Mouse (Mus musculus): ENCODE results near the gene Rhou.
"Not testable (repeated sequence)": the region's sequence is repeated elsewhere in the genome, so short reads cannot be mapped to it uniquely, and the experiment has no call there.

Rhou gene

GRCm38 (mm10) chr8:123653308-123653993 lies at the start of gene Rhou:
Gene Rhou, plus strand, starts transcription at chr8:123653929.
- in situ Hi-C loops (cut with MboI; ENCODE audit: unreplicated experiment in 2 of 2), result no loop called here

GRCm38 (mm10) chr8:123612652-123613051 lies 41.1 kb upstream of the Rhou start:
- in situ Hi-C loops (cut with MboI; ENCODE audit: unreplicated experiment in 2 of 2), result not testable (repeated sequence)

DNA sequence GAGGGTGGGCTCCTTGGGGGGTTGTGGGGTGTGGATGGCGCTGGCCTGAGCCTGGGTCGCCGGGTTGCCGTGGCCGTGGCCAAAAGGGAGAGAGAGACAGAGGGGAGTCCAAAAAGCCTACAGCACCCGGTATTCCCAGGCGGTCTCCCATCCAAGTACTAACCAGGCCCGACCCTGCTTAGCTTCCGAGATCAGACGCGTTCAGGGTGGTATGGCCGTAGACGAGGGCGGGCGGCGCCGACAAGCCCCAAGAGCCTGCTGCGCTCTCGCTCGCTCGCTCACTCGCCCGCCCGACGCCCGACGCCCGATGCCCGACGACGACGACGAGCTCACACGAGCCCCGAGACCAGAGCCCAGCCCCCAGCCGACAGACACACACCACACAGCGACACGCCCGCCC lies 30.2 kb upstream of the Rhou start:
- in situ Hi-C loops (cut with MboI; ENCODE audit: unreplicated experiment in 2 of 2), result not testable (repeated sequence)

- in situ Hi-C loops (cut with MboI; ENCODE audit: unreplicated experiment in 2 of 2), result no loop called here
Measured at GRCm38 (mm10) chr8:123624274-123624673, 29.5 kb upstream of the Rhou start.

GRCm38 (mm10) chr8:123624702-123625101 lies 29.0 kb upstream of the Rhou start:
- in situ Hi-C loops (cut with MboI; ENCODE audit: unreplicated experiment in 2 of 2), result no loop called here

- in situ Hi-C loops (cut with MboI; ENCODE audit: unreplicated experiment in 2 of 2), result no loop called here
Measured at GRCm38 (mm10) chr8:123625717-123626116, 28.0 kb upstream of the Rhou start.

DNA sequence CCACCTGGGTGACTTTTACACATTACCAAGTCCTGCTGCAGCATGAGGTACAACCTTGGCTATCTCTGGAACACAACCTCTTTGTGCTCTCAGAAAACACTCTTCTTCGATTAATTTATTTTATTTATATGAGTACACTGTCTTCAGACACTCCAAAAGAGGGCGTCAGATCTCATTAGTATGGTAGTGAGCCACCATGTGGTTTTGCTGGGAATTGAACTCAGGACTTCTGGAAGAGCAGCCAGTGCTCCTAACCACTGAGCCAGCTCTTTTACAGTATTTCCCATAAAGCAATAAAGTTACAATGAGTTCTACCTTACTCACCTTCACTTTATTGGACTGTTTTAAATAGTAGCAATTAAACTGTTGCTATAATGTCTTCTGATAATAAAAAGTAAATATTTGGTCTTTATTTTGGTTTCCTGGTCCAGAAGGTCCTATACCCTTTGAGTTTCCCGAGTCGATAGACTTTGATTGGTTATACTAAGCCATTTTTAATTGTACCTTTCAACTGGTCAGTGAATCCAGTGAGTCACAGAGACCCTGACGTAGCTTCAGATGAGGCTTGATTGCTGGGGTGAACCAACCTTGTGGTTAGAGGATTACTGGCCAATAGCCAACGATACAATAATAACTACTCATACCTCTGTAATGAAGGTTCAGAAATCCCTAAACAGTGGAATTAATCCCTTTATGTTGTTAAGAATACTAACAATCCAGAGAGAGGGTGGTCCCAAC lies 26.1 kb upstream of the Rhou start:
- in situ Hi-C loops (cut with MboI; ENCODE audit: unreplicated experiment in 2 of 2), result no loop called here

- in situ Hi-C loops (cut with MboI; ENCODE audit: unreplicated experiment in 2 of 2), result no loop called here
Measured at GRCm38 (mm10) chr8:123628253-123628967, 25.3 kb upstream of the Rhou start.

GRCm38 (mm10) chr8:123628968-123629755 lies 24.6 kb upstream of the Rhou start:
- in situ Hi-C loops (cut with MboI; ENCODE audit: unreplicated experiment in 2 of 2), result no loop called here

- in situ Hi-C loops (cut with MboI; ENCODE audit: unreplicated experiment in 2 of 2), result no loop called here
Measured at GRCm38 (mm10) chr8:123630058-123630457, 23.7 kb upstream of the Rhou start.

GRCm38 (mm10) chr8:123630841-123631251 lies 22.9 kb upstream of the Rhou start:
- in situ Hi-C loops (cut with MboI; ENCODE audit: unreplicated experiment in 2 of 2), result no loop called here

DNA sequence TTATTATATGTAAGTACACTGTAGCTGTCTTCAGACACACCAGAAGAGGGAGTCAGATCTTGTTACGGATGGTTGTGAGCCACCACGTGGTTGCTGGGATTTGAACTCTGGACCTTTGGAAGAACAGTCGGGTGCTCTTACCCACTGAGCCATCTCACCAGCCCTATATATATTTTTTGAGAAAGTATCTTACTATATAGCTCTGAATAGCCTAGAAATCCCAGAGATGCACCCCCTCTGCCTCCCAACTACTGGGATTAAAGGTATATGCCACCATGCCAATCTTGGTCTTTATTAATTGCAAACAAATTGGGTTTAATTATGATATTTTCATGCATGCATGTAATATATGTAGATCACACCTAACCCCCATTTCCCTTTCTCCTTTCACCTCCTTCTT lies 22.0 kb upstream of the Rhou start:
- in situ Hi-C loops (cut with MboI; ENCODE audit: unreplicated experiment in 2 of 2), result not testable (repeated sequence)

DNA sequence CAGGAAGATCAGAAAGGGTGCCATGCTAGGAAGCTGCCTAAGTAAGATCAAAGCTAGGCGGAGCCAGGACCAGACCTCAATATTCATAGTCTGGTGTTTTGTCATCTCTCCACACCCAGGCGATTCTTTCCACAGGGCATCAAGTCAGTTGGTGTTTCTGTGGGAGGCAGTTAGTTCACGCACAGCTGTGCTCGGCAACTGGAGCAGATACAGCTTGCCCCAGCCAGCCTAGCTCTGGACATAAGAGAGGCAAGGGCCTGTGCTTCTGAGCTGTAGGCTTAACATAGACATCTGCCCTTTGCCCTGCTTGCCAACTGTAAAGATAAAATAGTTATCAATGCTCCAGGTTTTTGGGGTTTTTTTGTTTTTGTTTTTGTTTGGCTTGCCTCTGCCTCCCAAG lies 21.5 kb upstream of the Rhou start:
- in situ Hi-C loops (cut with MboI; ENCODE audit: unreplicated experiment in 2 of 2), result no loop called here

GRCm38 (mm10) chr8:123633801-123634200 lies 19.9 kb upstream of the Rhou start:
- in situ Hi-C loops (cut with MboI; ENCODE audit: unreplicated experiment in 2 of 2), result no loop called here

- in situ Hi-C loops (cut with MboI; ENCODE audit: unreplicated experiment in 2 of 2), result no loop called here
Measured at GRCm38 (mm10) chr8:123634395-123635131, 19.2 kb upstream of the Rhou start.

DNA sequence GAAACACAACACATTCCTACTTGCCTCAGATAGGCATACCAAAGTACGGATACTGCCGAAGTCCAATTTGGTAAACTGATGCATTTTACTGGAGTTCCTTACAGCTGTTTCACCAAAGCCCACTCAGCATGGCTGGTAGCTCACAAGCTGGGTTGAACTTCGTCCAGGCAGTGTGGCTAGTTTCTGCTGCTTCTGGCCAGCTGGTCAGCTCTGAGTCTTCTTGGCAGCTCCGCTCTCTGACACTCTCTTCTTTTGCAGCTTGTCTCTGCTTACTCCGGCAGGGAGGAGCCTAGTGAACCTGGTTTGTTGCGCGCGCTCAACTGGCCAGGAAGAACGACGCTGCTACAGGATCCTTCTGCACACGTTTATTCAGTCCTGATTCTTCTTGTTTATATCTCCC lies 18.1 kb upstream of the Rhou start:
- in situ Hi-C loops (cut with MboI; ENCODE audit: unreplicated experiment in 2 of 2), result no loop called here

GRCm38 (mm10) chr8:123643330-123644051 lies 10.2 kb upstream of the Rhou start:
- in situ Hi-C loops (cut with MboI; ENCODE audit: unreplicated experiment in 2 of 2), result loop anchor here in 1 of 2 experiments (5.0 kb wide), 1 partner anchor 129 kb away; no protein-coding TSS in a partner anchor

DNA sequence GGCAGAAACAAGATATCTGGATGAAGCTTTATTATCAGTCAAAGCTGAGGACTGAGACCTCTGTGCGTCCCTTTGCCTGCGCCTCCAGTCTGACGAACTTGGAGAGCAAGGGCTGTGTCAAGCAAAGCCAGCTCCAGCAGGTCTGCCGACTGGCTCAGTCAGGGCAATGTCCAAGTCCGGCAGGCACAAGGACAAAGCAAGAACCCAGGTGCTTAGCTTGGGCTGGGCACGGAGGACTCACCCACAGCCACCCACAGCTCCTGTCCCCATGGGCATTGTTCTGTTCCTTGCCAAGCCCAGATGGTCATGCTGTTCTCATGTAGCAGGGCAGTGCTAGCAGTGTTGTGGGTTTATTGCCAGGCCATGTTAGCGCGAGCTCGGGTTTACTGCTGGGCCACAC lies 8.5 kb upstream of the Rhou start:
- in situ Hi-C loops (cut with MboI; ENCODE audit: unreplicated experiment in 2 of 2), result no loop called here

Measured in v-Abl transformed pro-B cells (cell line).